Mouse (Mus musculus) adrenal gland, postnatal 4 days (tissue): ENCODE data around the gene Tmem101. TPM values are rescaled to one million over a fixed set of nuclear protein-coding genes. Genes with fewer than 3 reads are reported as not detected.

Source experiments
- DNase-seq, 2 experiments: peaks; one replicate each; pipeline ENCODE4 v3.0.0; 2021 to 2022; ENCODE audit warnings: low spot score in 2 of 2, mixed read lengths in 2 of 2
- long read RNA-seq, 2 experiments: library from polyadenylated mRNA; stranded (forward); transcript quantifications; one replicate each; pipeline ENCODE4 v2.0.0; 2021
- total RNA-seq, 2 experiments: library from RNA; stranded (reverse); gene quantifications; 2 replicates each; pipeline ENCODE4 v1.2.3; 2021

Tmem101 gene
- total RNA-seq = 10 to 100 TPM; 21.8 to 22.5 TPM
- long read RNA-seq, experiment 1, transcript Tmem101-201 (4 exons, 1,574 nt) = major isoform, 36 of 44 reads
- long read RNA-seq, experiment 1, partial matches to known transcripts = 1 of 44 reads
- long read RNA-seq, experiment 1, other reads (novel, unspliced or antisense) = 7 of 44 reads
- long read RNA-seq, experiment 2, transcript Tmem101-201 (4 exons, 1,574 nt) = major isoform, 39 of 59 reads
- long read RNA-seq, experiment 2, partial matches to known transcripts = 7 of 59 reads
- long read RNA-seq, experiment 2, other reads (novel, unspliced or antisense) = 13 of 59 reads

GRCm38 (mm10) chr11:102156039-102156785 lies at the start of gene Tmem101:
Tmem101 (minus strand) TSS chr11:102156404.
- DNase-seq = peak; percentile 68 to 79

DNA sequence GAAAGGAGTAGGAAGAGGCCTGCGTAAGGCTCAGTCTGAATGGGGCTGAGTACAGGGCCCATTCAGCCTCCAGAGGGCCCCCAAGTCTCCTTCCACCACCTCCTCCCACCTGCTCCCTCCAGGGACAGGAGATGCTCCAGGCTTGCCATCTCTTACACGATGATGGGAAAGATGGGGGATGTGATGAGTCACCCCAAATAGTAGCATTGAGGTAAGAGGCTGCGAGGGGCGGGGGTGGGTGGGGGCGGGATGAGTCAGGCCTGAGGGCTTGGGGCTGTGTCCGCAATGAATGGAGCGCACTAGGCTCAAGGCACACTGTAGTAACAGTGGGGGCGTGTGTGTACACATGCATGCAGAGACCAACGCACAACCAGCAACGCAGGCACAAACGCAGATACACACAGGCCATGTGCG lies 45.2 kb upstream of the Tmem101 start:
- peak in 1 of 2 experiments; percentile 1 for DNase-seq

GRCm38 (mm10) chr11:102199856-102200255 lies 43.7 kb upstream of the Tmem101 start:
- DNase-seq = peak in 1 of 2 experiments; percentile 2

- DNase-seq = no peak
Measured at GRCm38 (mm10) chr11:102198245-102198644, 42.0 kb upstream of the Tmem101 start.

- DNase-seq = no peak
Measured at GRCm38 (mm10) chr11:102196018-102196797, 40.0 kb upstream of the Tmem101 start.

- no peak for DNase-seq
Measured at GRCm38 (mm10) chr11:102193657-102194440, 37.6 kb upstream of the Tmem101 start.

DNA sequence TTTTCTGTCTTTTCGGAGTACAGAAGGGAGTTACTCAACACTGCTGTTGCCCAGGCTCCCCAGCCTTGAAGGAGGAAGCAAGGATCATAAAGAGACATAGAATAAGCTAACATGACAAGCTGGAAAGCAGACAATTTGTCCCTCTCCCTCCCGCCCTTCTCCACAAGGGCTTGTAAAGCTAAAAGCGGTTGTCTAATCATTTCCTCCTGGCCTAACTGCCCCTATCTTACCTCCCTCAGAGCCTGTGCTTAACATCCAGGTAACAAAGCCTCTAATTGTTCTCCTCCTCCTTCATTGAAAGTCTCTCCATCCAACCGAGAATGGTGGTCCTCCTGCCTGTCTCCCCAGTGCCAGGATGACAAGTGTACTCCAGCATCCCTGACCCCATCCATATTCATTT lies 34.6 kb upstream of the Tmem101 start:
- no peak for DNase-seq

- peak; percentile 59 to 86 for DNase-seq
Measured at GRCm38 (mm10) chr11:102189461-102190436, 33.5 kb upstream of the Tmem101 start, which contains the start of gene G6pc3. G6pc3 (plus strand) TSS chr11:102189620.

- DNase-seq = no peak
Measured at GRCm38 (mm10) chr11:102188980-102189379, 32.8 kb upstream of the Tmem101 start.

GRCm38 (mm10) chr11:102186235-102186634 lies 30.0 kb upstream of the Tmem101 start:
- DNase-seq = no peak

DNA sequence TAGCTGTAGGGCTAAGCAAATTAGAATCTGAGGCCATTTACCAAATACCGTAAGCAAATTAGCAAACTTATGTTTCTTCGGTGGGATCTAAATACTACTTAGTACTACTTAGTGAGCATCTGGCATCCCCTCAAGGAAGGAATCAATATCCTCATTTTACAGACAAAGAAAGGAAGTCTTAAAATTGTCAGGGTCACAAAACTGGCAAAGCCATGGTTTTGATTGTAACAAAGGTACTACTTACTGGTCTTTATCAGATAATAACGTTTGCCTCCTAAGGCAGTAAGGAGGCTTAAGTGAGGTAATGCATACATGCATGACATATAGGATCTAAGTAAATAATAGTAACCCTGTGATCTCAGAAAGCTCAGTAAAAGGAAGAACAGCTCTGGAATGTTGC lies 29.5 kb upstream of the Tmem101 start:
- no peak for DNase-seq

GRCm38 (mm10) chr11:102184646-102185495 lies 28.7 kb upstream of the Tmem101 start, which contains the start of gene Lsm12:
Lsm12 (minus strand) TSS chr11:102185296.
- peak; percentile 89 to 92 for DNase-seq

DNA sequence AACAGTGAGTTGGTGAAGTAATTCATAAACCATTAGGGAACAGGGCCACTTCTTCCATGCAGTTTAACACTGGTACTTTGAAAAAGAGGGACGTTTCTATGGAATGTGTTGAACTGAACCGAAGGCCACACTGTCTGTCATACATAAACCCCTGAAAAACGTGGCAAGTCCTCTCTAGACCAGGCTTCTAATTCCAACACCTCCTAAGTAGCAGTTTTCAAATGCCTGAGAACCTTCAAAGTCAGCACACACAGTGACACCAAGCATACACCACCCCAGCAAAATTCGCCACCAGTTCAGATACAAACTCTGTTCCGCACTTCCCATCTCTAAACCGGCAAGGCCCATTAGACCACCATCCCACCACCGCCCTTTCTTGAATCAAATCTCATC lies 28.0 kb upstream of the Tmem101 start:
- no peak for DNase-seq

- DNase-seq = no peak
Measured at GRCm38 (mm10) chr11:102179836-102180235, 23.6 kb upstream of the Tmem101 start.

GRCm38 (mm10) chr11:102168689-102169088 lies 12.5 kb upstream of the Tmem101 start:
- no peak for DNase-seq

GRCm38 (mm10) chr11:102167539-102167938 lies 11.3 kb upstream of the Tmem101 start:
- DNase-seq = no peak

- DNase-seq = no peak
Measured at GRCm38 (mm10) chr11:102165971-102166722, 9.9 kb upstream of the Tmem101 start.

GRCm38 (mm10) chr11:102159781-102160180 lies 3.6 kb upstream of the Tmem101 start:
- DNase-seq = no peak
